Mouse (Mus musculus) brain, embryonic 14.5 days (tissue): ENCODE measurements at regions not wholly inside any gene's neighbourhood (a gene's known extent, or its start where the extent isn't known, plus 50 kb on each side); places are given as distances from the start of the nearest gene placed in this dataset.

Experiments
- CTCF ChIP-seq: fragments of 200-500 bp; IDR thresholded peaks from 2 replicates; pipeline ENCODE4 v1.5.1; 2012; ENCODE audit warnings: inconsistent platforms, mild to moderate bottlenecking, moderate library complexity, borderline replicate concordance; ENCODE audit not compliant: insufficient read depth, insufficient read length; ENCODE audit errors: extremely low read depth
- POLR2A ChIP-seq: fragments of 200-500 bp; IDR thresholded peaks from 2 replicates; pipeline ENCODE4 v1.6.1; 2012; ENCODE audit warnings: mild to moderate bottlenecking, inconsistent platforms, borderline replicate concordance; ENCODE audit not compliant: poor library complexity, insufficient read depth, insufficient read length, severe bottlenecking; ENCODE audit errors: extremely low read depth

- no peak for TF ChIP-seq POLR2A
- no peak for TF ChIP-seq CTCF
These were observed 175.0 kb upstream of the Cd180 start for GRCm38 (mm10) chr13:102518169-102518882.
